Mouse (Mus musculus) midbrain, embryonic 16.5 days (tissue): ENCODE measurements around the gene Cxcl9. TPM values are rescaled to one million over a fixed set of nuclear protein-coding genes. Genes with fewer than 3 reads are reported as not detected.

Source experiments
- ATAC-seq: fragments of 200-750 bp; cut with Nextera tagmentation; 2 replicates; pipeline ENCODE4 v1.8.0; 2017; ENCODE audit warnings: moderate TSS enrichment
- H3K27ac ChIP-seq: fragments of 300-500 bp; sonication (generic); 2 replicates; pipeline ENCODE4 v1.5.1; 2014; ENCODE audit warnings: mild to moderate bottlenecking, low read length, mixed read lengths
- H3K27me3 ChIP-seq: fragments of 300-500 bp; sonication (generic); 2 replicates; pipeline ENCODE4 v1.6.1; 2014; ENCODE audit warnings: low read depth, low read length, mixed read lengths; ENCODE audit not compliant: control insufficient read depth, insufficient read depth
- H3K36me3 ChIP-seq: fragments of 300-500 bp; sonication (generic); 2 replicates; pipeline ENCODE4 v1.6.1; 2014; ENCODE audit warnings: mild to moderate bottlenecking, low read length, moderate library complexity, mixed read lengths; ENCODE audit not compliant: control insufficient read depth, insufficient read depth
- H3K4me1 ChIP-seq: fragments of 300-500 bp; sonication (generic); 2 replicates; pipeline ENCODE4 v1.6.1; 2014; ENCODE audit warnings: mild to moderate bottlenecking, low read length, mixed read lengths; ENCODE audit not compliant: control insufficient read depth, insufficient read depth
- H3K4me2 ChIP-seq: fragments of 300-500 bp; sonication (generic); 2 replicates; pipeline ENCODE4 v1.6.1; 2014; ENCODE audit warnings: mild to moderate bottlenecking, low read length, mixed read lengths
- H3K4me3 ChIP-seq: fragments of 300-500 bp; sonication (generic); 2 replicates; pipeline ENCODE4 v1.5.1; 2014; ENCODE audit warnings: low read depth, mild to moderate bottlenecking, low read length, moderate library complexity, mixed read lengths
- H3K9ac ChIP-seq: fragments of 300-500 bp; sonication (generic); 2 replicates; pipeline ENCODE4 v1.6.1; 2014; ENCODE audit warnings: low read depth, low read length, mixed read lengths
- H3K9me3 ChIP-seq: fragments of 300-500 bp; sonication (generic); replicated peaks from 2 replicates; pipeline ENCODE4 v1.6.1; 2014; ENCODE audit warnings: mild to moderate bottlenecking, low read length, mixed read lengths; ENCODE audit not compliant: control insufficient read depth, poor library complexity, severe bottlenecking
- WGBS: fragments of 180-500 bp; shearing (Covaris S2); extraction: QIAGEN DNeasy Blood & Tissue Kit; methylation state at CpG from one replicate; pipeline ENCODE4 v1.1.7; 2014; 5-methylcytosine and 5-hydroxymethylcytosine counted together
- polyA plus RNA-seq: library from polyadenylated mRNA; unstranded; fragments of >200 nt; fragmentation: Nextera tagmentation; extraction: Ambion mirVana; gene quantifications from 2 replicates; pipeline ENCODE4 v1.2.1, GENCODE M21; 2015

The Cxcl9 gene
- polyA plus RNA-seq, 1 experiment from 2014 or later: not detected

DNA sequence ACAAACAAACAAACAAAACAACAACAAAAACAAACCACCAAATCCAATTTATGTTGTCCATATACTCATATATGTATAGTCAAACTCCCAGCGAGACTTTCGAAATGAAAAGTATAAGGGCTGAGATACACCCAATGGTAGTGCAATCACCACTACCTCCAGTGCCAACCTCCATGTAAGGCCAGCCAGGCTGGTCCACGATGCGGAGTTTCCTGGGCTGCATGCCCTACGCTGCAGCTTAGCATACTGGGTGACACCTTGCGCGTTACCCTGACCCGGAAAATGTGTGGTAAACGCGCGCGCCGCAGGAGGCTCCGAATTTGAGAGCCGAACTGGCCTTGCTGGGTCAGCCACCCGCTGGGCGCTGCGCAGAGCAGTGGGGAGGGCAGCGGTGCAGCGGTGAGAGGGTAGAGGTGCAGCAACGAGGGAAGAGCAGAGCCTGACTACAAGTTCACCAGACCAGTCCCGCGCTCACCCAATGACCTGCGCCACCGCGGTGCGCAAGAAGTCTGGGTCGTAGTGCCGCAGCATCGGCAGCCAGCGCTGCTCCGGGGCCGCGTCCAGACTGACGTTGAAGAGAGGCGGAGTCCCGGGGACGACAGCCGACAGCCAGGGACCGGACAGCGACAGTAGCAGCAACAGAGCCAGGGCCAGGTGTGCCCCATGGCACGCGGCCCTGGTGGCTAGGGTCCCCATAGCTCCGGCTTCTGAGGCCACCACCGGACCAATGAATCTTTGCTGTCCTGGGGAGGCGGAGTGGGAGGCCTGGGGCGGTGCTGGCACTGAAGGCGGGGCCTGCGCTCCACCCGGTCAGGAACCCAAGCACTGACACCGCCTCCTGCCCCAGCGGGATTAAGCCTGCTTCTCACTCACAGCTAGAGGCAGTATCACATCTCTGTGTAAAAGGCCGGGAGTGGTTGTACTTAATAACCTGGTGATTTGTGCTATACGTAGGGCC, 50.2 kb downstream of the Cxcl9 start, which contains the start of gene Naaa:
Gene Naaa (minus strand): TSS at position 734 of the 958 bp plus-strand sequence.
- H3K9me3 ChIP-seq: no peaks in the 10 kb centered on the region
- H3K4me1 ChIP-seq: peaks cover 10% of the 10 kb centered on the region
- H3K9ac ChIP-seq: peak within 1 kb of the TSS; percentile 77
- peak within 1 kb of the TSS; percentile 69 for H3K4me3 ChIP-seq
- no peaks in the 10 kb centered on the region for H3K27me3 ChIP-seq
- ATAC-seq: peak; percentile 91
- no peaks in the 10 kb centered on the region for H3K36me3 ChIP-seq
- H3K4me2 ChIP-seq: peak within 1 kb of the TSS; percentile 91
- peak within 1 kb of the TSS; percentile 75 for H3K27ac ChIP-seq
- 3% methylated on average over 54 of the region's 54 CpGs for WGBS

Other genes starting within 250 kb of the Cxcl9 start
- gene G3bp2, start 244.4 kb downstream of the Cxcl9 start, polyA plus RNA-seq: 376 and 385 TPM in 2 replicates
- 38.4 and 46.0 TPM in 2 replicates for gene Uso1, start 190.1 kb downstream of the Cxcl9 start, polyA plus RNA-seq
- not detected in 2 replicates for gene U90926, start 112.7 kb downstream of the Cxcl9 start, polyA plus RNA-seq
- gene Ppef2, start 71.8 kb downstream of the Cxcl9 start, polyA plus RNA-seq: 0.61 and 0.84 TPM in 2 replicates
- gene Naaa, start 49.9 kb downstream of the Cxcl9 start, polyA plus RNA-seq: 13.7 and 22.1 TPM in 2 replicates
- 29.1 and 32.5 TPM in 2 replicates for gene Sdad1, start 17.6 kb downstream of the Cxcl9 start, polyA plus RNA-seq
- gene Art3, start 3.7 kb upstream of the Cxcl9 start, polyA plus RNA-seq: 4.3 and 6.3 TPM in 2 replicates
- 0.16 and 0.32 TPM in 2 replicates for gene Cxcl10, start 20.8 kb upstream of the Cxcl9 start, polyA plus RNA-seq
- 57.8 and 62.0 TPM in 2 replicates for gene Nup54, start 107.1 kb upstream of the Cxcl9 start, polyA plus RNA-seq
- gene Scarb2, start 178.8 kb upstream of the Cxcl9 start, polyA plus RNA-seq: 26.7 and 27.8 TPM in 2 replicates
- gene Fam47e, start 227.0 kb upstream of the Cxcl9 start, polyA plus RNA-seq: 1.3 and 2.1 TPM in 2 replicates